Mouse (Mus musculus) liver, adult 2 months (tissue): ENCODE measurements at regions not wholly inside any gene's neighbourhood (a gene's known extent, or its start where the extent isn't known, plus 50 kb on each side); places are given as distances from the start of the nearest gene placed in this dataset.

Experiments used
- CTCF ChIP-seq: fragments of 200-500 bp; IDR thresholded peaks from 2 replicates; pipeline ENCODE4 v1.5.1; 2011; ENCODE audit warnings: low read depth, low read length, control low read depth
- POLR2A ChIP-seq: fragments of 200-500 bp; IDR thresholded peaks from 2 replicates; pipeline ENCODE4 v1.6.1; 2011; ENCODE audit warnings: low read length, control low read depth; ENCODE audit not compliant: insufficient read depth; ENCODE audit errors: extremely low read depth

- TF ChIP-seq CTCF: no peak
- TF ChIP-seq POLR2A: no peak
Observed at GRCm38 (mm10) chr1:114673954-114674353, 1010.6 kb upstream of the Cntnap5a start.
